Mouse (Mus musculus) kidney, adult 9 months (tissue): Measurements from ENCODE around the gene Gm20821.
"Not testable (repeated sequence)": the region's sequence is repeated elsewhere in the genome, so short reads cannot be mapped to it uniquely, and the experiment has no call there.

Source experiments
- DNase-seq: peaks from one replicate; pipeline ENCODE4 v3.0.0; 2022

Gene Gm20821

DNA sequence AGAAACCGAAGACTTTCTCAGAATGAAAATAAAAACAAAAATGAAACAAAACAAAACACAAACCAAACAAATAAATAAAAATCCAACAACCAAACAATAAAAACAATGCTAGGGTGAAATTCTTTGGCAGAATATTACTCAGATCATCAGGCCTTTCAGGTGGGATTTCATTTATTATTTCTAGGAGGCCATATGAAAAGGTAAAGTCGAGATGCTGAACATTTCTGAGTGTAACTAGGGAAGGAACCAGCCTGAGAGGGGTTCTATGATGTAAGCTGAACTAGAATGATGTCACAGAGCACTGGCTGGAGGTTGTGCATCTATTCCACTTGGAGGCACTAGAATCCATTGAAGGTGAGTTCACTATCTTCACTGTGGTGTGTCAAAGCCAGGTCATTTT, at the start of gene Gm20821:
Gene Gm20821 (plus strand): TSS at position 301 of the 400 bp plus-strand sequence.
- not testable (repeated sequence) for DNase-seq
